Mouse (Mus musculus) limb, embryonic 13.5 days (tissue): ENCODE results near the gene 1110032A03Rik. TPM values are rescaled to one million over a fixed set of nuclear protein-coding genes. Genes with fewer than 3 reads are reported as not detected.

ENCODE experiments used
- ATAC-seq: fragments of 200-750 bp; cut with Nextera tagmentation; 2 replicates; pipeline ENCODE4 v1.8.0; 2017; ENCODE audit warnings: low read depth, moderate number of reproducible peaks, moderate TSS enrichment; ENCODE audit not compliant: low FRiP score
- H3K27ac ChIP-seq: fragments of 300-500 bp; sonication (generic); 2 replicates; pipeline ENCODE4 v1.5.1; 2015; ENCODE audit warnings: inconsistent platforms, mild to moderate bottlenecking, moderate library complexity
- H3K27me3 ChIP-seq: fragments of 300-500 bp; sonication (generic); 2 replicates; pipeline ENCODE4 v1.6.1; 2015; ENCODE audit warnings: mild to moderate bottlenecking, inconsistent platforms
- H3K36me3 ChIP-seq: fragments of 300-500 bp; sonication (generic); 2 replicates; pipeline ENCODE4 v1.6.1; 2015; ENCODE audit warnings: inconsistent platforms, mild to moderate bottlenecking, moderate library complexity
- H3K4me1 ChIP-seq: fragments of 300-500 bp; sonication (generic); 2 replicates; pipeline ENCODE4 v1.6.1; 2015; ENCODE audit warnings: inconsistent platforms
- H3K4me2 ChIP-seq: fragments of 300-500 bp; sonication (generic); replicated peaks from 2 replicates; pipeline ENCODE4 v1.6.1; 2015; ENCODE audit warnings: inconsistent platforms, mild to moderate bottlenecking, moderate library complexity
- H3K4me3 ChIP-seq: fragments of 300-500 bp; sonication (generic); 2 replicates; pipeline ENCODE4 v1.5.1; 2015; ENCODE audit warnings: moderate library complexity, mild to moderate bottlenecking, inconsistent platforms
- H3K9ac ChIP-seq: fragments of 300-500 bp; sonication (generic); 2 replicates; pipeline ENCODE4 v1.6.1; 2015; ENCODE audit warnings: mild to moderate bottlenecking, inconsistent platforms
- H3K9me3 ChIP-seq: fragments of 300-500 bp; sonication (generic); 2 replicates; pipeline ENCODE4 v1.6.1; 2016; ENCODE audit warnings: inconsistent platforms
- WGBS: fragments of 180-500 bp; shearing (Covaris S2); methylation state at CpG from one replicate; pipeline ENCODE4 v1.1.7; 2015; 5-methylcytosine and 5-hydroxymethylcytosine counted together
- polyA plus RNA-seq: library from polyadenylated mRNA; unstranded; fragments of >200 nt; fragmentation: Nextera tagmentation; extraction: Ambion mirVana; gene quantifications from 2 replicates; pipeline ENCODE4 v1.2.1, GENCODE M21; 2015

1110032A03Rik gene
- polyA plus RNA-seq, 1 experiment from 2014 or later = 31.3 TPM

DNA sequence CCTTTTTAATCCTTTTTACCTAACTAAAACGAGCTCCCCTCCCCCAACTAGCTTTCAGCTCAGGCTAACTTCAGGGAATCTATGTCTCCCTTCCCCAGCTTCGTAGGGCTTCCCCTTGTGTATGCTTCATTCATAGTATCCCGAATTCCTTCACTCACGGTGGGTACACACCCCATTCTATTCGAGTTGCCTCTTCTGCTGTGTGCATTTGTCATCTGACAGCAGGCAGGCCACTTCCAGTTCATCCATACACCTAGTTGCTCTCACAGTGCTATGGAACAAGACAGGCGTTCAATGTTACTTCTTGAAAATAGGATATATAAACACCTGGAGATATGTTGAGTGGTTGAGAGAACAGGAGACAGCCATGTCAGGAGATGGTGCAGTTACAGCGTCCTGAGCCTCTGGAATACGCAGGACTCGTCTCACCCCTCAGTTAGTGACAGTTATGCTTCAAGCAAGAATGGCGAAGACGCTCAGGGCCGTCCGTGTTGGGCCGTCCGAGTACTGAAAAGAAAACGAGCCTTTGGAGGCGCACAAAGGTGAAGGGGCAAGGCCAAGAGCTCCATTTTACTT lies 7.7 kb downstream of the 1110032A03Rik start:
- 7% methylated on average over 17 of the region's 17 CpGs for WGBS
- peak; percentile 46 for ATAC-seq
- Histone ChIP-seq H3K4me2 (peak overlapping the region; percentile 93), H3K9ac (peak overlapping the region; percentile 70), H3K36me3 (peaks cover 17% of the 10 kb centered on the region), H3K27ac (peak overlapping the region; percentile 77; the same call in 1 of the 2 replicates), H3K4me1 (peaks cover 11% of the 10 kb centered on the region), H3K27me3 (no peaks in the 10 kb centered on the region), H3K9me3 (no peaks in the 10 kb centered on the region), H3K4me3 (peak overlapping the region; percentile 63)

- H3K27me3 ChIP-seq = no peaks in the 10 kb centered on the region
- no peak overlapping the region for H3K4me3 ChIP-seq
- no peak overlapping the region for H3K4me2 ChIP-seq
- no peak overlapping the region for H3K27ac ChIP-seq
- H3K4me1 ChIP-seq = peaks cover 4% of the 10 kb centered on the region; the same call in 1 of the 2 replicates
- no peak overlapping the region for H3K9ac ChIP-seq
- ATAC-seq = no peak
- no peaks in the 10 kb centered on the region for H3K9me3 ChIP-seq
- H3K36me3 ChIP-seq = no peaks in the 10 kb centered on the region; the same call in 1 of the 2 replicates
- WGBS = 70% methylated on average over 1 of the region's 1 CpGs
These were observed 12.0 kb downstream of the 1110032A03Rik start for GRCm38 (mm10) chr9:50763331-50763730.

DNA sequence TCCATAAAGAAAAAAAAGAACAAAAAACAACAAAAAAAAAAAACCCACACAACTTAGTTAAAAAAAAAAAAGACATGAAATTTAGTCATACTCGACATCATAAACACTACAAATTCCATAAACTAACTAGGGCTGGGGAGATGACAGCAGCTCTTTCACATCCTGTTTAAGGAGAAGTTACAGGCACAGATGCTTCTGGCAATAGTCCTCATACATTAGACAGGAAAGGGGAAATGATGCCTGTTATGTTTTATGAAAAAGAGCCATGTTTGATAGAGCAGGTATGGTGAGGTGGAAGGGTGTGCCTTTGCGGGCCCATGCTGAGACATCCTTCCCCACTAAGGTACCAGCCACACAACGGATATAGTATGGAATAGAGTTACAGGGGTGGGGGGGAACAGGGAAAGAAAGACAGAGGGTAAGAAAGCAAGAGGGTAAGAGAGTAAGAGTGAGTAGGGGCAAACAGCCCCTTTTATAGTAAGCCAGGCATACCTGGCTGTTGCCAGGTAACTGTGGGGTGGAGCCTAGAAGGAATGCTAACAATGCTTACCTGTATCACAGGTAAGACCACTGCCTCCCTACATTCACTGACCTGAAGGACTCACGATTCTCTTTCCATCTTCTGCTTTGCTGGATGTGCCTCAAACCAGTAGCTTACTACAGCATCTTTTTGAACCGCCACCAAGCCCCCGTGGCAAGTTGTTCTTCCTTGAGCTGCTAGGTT lies 13.6 kb downstream of the 1110032A03Rik start:
- no peaks in the 10 kb centered on the region for H3K27me3 ChIP-seq
- no peak for ATAC-seq
- H3K4me3 ChIP-seq = no peak overlapping the region
- H3K27ac ChIP-seq = no peak overlapping the region
- H3K36me3 ChIP-seq = no peaks in the 10 kb centered on the region; the same call in 1 of the 2 replicates
- no peak overlapping the region for H3K9ac ChIP-seq
- no peaks in the 10 kb centered on the region for H3K4me1 ChIP-seq
- H3K9me3 ChIP-seq = no peaks in the 10 kb centered on the region
- no peak overlapping the region for H3K4me2 ChIP-seq
- 64% methylated on average over 6 of the region's 6 CpGs for WGBS

DNA sequence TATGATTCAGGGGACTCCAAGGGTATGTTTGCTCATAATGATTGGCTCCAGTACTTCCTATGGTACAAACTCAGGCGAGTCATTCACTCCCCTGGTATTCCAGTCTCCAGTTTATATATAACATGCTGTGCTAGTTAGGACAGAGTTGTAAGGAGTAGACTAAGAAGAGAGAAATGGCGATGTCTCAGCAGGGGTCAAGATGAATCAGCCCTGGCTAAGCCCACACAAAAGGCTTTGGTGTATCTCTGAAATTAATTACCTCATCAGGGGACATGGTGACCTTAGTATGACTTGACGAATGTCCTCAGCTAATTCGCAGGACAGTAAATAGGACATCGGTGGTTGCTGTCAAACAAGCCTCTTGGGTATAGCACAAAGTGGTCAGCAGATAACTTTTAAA lies 18.6 kb downstream of the 1110032A03Rik start:
- no peak for ATAC-seq
- WGBS = 40% methylated on average over 5 of the region's 5 CpGs
- H3K36me3 ChIP-seq = no peaks in the 10 kb centered on the region
- peaks cover 8% of the 10 kb centered on the region for H3K27me3 ChIP-seq
- peaks cover 9% of the 10 kb centered on the region for H3K4me1 ChIP-seq
- H3K4me2 ChIP-seq = no peak overlapping the region
- no peak overlapping the region for H3K9ac ChIP-seq
- no peaks in the 10 kb centered on the region for H3K9me3 ChIP-seq
- H3K27ac ChIP-seq = no peak overlapping the region
- no peak overlapping the region for H3K4me3 ChIP-seq

- WGBS = 73% methylated on average over 7 of the region's 7 CpGs
- Histone ChIP-seq H3K4me1 (peaks cover 18% of the 10 kb centered on the region), H3K9me3 (no peaks in the 10 kb centered on the region), H3K9ac (no peak overlapping the region), H3K4me2 (peak overlapping the region; percentile 19; the same call in 1 of the 2 replicates), H3K27ac (no peak overlapping the region), H3K4me3 (peak overlapping the region; percentile 7), H3K27me3 (peaks cover 10% of the 10 kb centered on the region), H3K36me3 (no peaks in the 10 kb centered on the region)
- ATAC-seq = no peak
These were observed 21.4 kb downstream of the 1110032A03Rik start for GRCm38 (mm10) chr9:50753947-50754346.

GRCm38 (mm10) chr9:50752784-50753615 lies 22.3 kb downstream of the 1110032A03Rik start:
- H3K4me1 ChIP-seq = peaks cover 18% of the 10 kb centered on the region
- WGBS = 64% methylated on average over 17 of the region's 17 CpGs
- H3K4me3 ChIP-seq = peak overlapping the region; percentile 7; the same call in 1 of the 2 replicates
- H3K9me3 ChIP-seq = no peaks in the 10 kb centered on the region
- no peaks in the 10 kb centered on the region for H3K36me3 ChIP-seq
- peaks cover 10% of the 10 kb centered on the region for H3K27me3 ChIP-seq
- ATAC-seq = peak; percentile 72; the same call in 1 of the 2 replicates
- 0 out of 2 replicates have a peak overlapping the region, but pooled peaks have one; percentile 22 for H3K27ac ChIP-seq
- no peak overlapping the region for H3K4me2 ChIP-seq
- H3K9ac ChIP-seq = no peak overlapping the region

DNA sequence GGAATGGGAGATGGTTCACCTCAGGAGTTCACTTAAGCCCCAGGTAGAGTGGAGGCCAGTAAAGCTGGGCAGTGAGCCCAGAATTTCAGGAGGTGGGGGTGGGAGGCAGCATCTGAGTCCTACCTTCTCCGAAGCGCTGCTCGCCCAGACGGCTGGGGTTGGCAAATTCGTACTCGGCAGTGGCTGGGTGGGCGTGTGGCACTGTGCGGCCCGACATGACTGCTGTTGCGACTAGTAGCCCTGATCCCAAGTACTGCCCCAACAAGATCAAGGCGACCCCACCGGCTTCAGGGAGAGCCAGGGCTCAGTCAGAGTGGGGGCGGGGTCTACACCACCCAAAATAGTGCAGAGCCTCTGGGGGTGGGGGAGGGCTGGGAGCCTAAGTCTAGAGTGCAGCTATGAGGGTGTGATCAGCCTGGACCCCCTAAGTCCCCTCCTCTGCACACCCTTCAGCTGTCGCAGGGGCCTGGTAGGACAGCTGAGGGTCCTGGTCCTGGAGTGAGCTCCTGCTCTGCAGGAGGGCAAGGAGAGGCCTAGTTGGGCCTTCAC lies 23.2 kb downstream of the 1110032A03Rik start, which contains the start of gene Hspb2:
Gene Hspb2, minus strand, starts transcription at position 301 of the 549 bp plus-strand sequence.
- peaks cover 18% of the 10 kb centered on the region for H3K4me1 ChIP-seq
- peaks cover 10% of the 10 kb centered on the region for H3K27me3 ChIP-seq
- 65% methylated on average over 14 of the region's 14 CpGs for WGBS
- peak within 1 kb of the TSS; percentile 23 for H3K4me2 ChIP-seq
- H3K9me3 ChIP-seq = no peaks in the 10 kb centered on the region
- ATAC-seq = peak; percentile 86
- H3K9ac ChIP-seq = 0 out of 2 replicates have a peak within 1 kb of the TSS, but pooled peaks have one; percentile 4
- H3K4me3 ChIP-seq = peak within 1 kb of the TSS; percentile 12; the same call in 1 of the 2 replicates
- 0 out of 2 replicates have a peak within 1 kb of the TSS, but pooled peaks have one; percentile 22 for H3K27ac ChIP-seq
- H3K36me3 ChIP-seq = no peaks in the 10 kb centered on the region

DNA sequence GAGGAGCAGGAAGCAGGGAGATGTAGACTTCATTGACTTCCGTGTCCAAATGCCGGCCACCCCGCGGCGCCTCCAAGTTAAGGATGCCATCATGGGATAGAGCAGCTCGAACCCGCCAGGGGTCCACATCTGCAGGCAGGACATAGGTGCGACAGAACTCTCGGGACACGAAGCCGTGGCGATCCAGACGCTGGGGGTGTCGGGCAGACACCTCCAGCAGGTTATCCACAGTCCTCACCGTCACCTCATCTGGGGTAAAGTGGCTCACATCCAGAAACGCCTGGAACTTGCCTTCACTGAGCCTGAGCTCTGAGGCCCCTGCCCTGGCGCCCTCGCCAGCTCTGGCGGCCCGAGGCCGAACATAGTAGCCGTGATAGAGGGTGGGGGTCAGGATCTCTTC lies 24.0 kb downstream of the 1110032A03Rik start, which contains the start of gene Cryab:
Gene Cryab, plus strand, starts transcription at position 3 of the 400 bp plus-strand sequence.
- Histone ChIP-seq H3K9me3 (no peaks in the 10 kb centered on the region), H3K9ac (0 out of 2 replicates have a peak within 1 kb of the TSS, but pooled peaks have one; percentile 4), H3K27ac (0 out of 2 replicates have a peak within 1 kb of the TSS, but pooled peaks have one; percentile 7), H3K27me3 (peaks cover 12% of the 10 kb centered on the region), H3K4me3 (peak within 1 kb of the TSS; percentile 12; the same call in 1 of the 2 replicates), H3K4me2 (peak within 1 kb of the TSS; percentile 23), H3K4me1 (peaks cover 23% of the 10 kb centered on the region), H3K36me3 (no peaks in the 10 kb centered on the region)
- 68% methylated on average over 22 of the region's 22 CpGs for WGBS
- ATAC-seq = no peak

DNA sequence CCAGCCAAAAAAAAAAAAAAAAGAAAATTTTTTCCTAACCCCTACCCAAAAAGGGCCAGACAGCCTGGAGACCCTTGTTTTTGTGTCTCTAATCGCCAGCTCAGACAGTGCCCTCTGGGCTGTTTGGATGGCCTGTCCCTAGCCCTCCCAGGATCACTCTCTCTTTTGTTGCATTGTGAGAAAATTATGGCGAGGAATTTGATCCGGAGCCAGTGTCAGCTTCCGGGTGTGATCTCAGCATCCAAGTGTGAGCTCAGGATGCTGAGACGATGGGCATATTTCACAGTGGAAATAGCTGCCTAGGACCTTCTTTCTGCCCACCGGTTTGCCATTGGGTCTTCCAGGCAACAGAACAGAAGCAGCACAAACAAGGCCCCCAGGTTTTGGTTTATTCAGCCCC lies 24.6 kb downstream of the 1110032A03Rik start:
- H3K4me2 ChIP-seq = peak overlapping the region; percentile 23
- 80% methylated on average over 6 of the region's 6 CpGs for WGBS

DNA sequence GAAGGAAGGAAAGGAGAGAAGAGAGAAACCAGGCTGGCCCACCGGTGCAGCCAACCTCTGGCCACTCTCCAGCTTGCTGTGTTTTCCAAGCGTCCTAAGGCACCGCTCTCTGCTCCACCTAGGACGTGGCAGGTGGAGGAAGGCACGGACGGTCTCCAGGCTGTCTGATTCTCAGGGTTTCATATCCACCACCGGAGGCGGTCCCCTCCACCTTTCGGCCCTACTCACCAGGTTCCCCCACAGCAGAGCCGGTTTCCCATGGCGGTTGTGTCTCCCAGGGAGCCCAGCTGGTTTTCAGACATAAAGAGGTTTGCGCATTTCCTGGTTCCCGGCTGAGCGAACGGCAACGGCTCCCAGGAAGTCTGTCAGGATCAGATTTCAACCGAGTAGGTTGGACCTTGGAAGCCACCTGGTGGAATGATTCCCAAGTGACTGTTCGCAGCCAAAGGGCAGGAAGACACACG lies 29.1 kb downstream of the 1110032A03Rik start, which contains the start of gene 2310030G06Rik:
Gene 2310030G06Rik, minus strand, starts transcription at position 323 of the 464 bp plus-strand sequence.
- Histone ChIP-seq H3K27me3 (peaks cover 8% of the 10 kb centered on the region; the same call in 1 of the 2 replicates), H3K4me2 (peak within 1 kb of the TSS; percentile 69), H3K27ac (no peak within 1 kb of the TSS), H3K9ac (peak within 1 kb of the TSS; percentile 56), H3K4me1 (peaks cover 16% of the 10 kb centered on the region), H3K9me3 (no peaks in the 10 kb centered on the region), H3K4me3 (peak within 1 kb of the TSS; percentile 43), H3K36me3 (no peaks in the 10 kb centered on the region)
- 0% methylated on average over 19 of the region's 19 CpGs for whole genome bisulfite sequencing
- ATAC-seq = no peak

More for the DNA sequence above, 24.6 kb downstream of the 1110032A03Rik start:
- Histone ChIP-seq H3K9me3 (no peaks in the 10 kb centered on the region), H3K27ac (no peak overlapping the region), H3K36me3 (no peaks in the 10 kb centered on the region), H3K27me3 (peaks cover 18% of the 10 kb centered on the region), H3K4me3 (no peak overlapping the region), H3K4me1 (peaks cover 29% of the 10 kb centered on the region), H3K9ac (no peak overlapping the region)
- no peak for ATAC-seq

- no peak for ATAC-seq
- Histone ChIP-seq H3K4me2 (peak overlapping the region; percentile 69), H3K36me3 (no peaks in the 10 kb centered on the region), H3K4me1 (peaks cover 14% of the 10 kb centered on the region), H3K27ac (no peak overlapping the region), H3K9ac (peak overlapping the region; percentile 56; the same call in 1 of the 2 replicates), H3K9me3 (no peaks in the 10 kb centered on the region), H3K4me3 (peak overlapping the region; percentile 43), H3K27me3 (peaks cover 8% of the 10 kb centered on the region; the same call in 1 of the 2 replicates)
- WGBS = 9% methylated on average over 7 of the region's 7 CpGs
These were observed 29.5 kb downstream of the 1110032A03Rik start for GRCm38 (mm10) chr9:50745806-50746205.
